Mouse (Mus musculus) lung, postnatal 14 days (tissue): ENCODE measurements at regions not wholly inside any gene's neighbourhood (a gene's known extent, or its start where the extent isn't known, plus 50 kb on each side); places are given as distances from the start of the nearest gene placed in this dataset.
"Not testable (repeated sequence)": the region's sequence is repeated elsewhere in the genome, so short reads cannot be mapped to it uniquely, and the experiment has no call there.

Experiments
- DNase-seq: peaks from one replicate; pipeline ENCODE4 v3.0.0; 2021

GRCm38 (mm10) chr3:60811924-60812323 lies 190.7 kb upstream of the P2ry1 start:
- no peak for DNase-seq

GRCm38 (mm10) chr3:60813485-60813884 lies 189.1 kb upstream of the P2ry1 start:
- DNase-seq: no peak

DNA sequence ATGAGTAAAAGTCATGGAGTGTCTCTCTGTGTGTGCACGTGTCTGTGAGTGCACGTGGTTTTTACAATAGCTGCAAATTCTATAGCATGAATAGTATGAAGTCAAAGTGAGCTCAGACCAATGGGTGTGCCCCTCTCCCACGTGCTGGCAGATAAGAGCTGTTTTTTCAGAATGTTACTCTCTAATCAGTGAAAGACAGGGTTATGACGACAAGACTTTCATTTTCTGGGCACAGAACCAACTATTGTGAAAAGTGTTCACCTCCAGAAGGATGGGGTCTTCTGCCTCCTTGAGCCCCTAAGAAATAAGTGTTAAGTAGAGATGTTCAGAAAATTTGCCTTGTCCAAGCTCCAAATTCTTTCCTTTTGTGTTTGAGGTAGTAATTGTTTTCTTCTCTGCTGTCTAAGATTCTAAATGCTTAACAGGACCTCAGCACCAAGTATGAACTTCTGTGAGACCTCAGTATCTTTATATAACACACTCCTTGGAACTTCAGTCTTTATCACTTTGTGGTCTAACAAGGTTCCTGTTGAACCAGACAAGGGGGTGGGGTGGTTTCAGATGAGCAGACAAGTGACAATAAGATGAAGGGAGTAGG lies 182.8 kb upstream of the P2ry1 start:
- DNase-seq: no peak

DNA sequence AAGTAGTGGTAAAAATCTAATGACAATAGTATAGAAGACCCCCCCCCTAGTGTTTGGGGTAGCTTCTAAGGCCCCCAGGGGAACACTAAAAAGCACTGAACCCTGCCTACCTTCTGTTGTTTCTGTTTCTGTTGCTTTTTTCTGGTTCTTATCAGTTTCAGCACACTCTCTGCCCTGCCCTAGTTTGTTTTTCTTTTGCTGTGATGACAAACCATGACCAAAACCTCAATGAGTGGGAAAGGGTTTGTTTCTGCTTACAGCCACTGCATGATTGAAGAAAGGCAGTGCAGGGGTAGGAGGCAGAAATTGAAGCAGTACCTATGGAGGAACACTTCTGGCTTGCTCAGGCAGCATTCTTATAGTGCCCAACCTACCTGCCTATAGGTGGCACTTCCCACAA lies 181.1 kb upstream of the P2ry1 start:
- DNase-seq: no peak

GRCm38 (mm10) chr3:60826759-60827158 lies 175.8 kb upstream of the P2ry1 start:
- DNase-seq: no peak

DNA sequence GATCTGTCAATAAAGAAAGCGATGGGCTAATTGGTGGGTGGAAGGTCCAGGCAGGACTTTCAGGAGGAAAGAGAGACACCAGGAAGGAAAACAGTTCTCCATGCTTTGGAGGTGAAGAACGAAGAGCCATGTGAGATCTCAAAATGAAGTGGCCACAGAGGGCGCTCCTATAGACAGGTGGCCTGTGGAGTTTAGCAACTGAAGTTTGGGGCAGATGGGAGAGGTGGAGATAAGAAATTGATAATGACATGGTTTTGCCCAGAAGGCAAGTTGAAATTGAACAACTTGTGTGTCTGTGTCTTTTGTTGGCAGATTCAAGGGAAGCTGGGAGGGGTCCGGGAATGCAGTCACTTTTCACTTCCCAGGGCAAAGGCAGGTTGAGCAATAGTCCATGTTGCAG lies 170.2 kb upstream of the P2ry1 start:
- DNase-seq: no peak

DNA sequence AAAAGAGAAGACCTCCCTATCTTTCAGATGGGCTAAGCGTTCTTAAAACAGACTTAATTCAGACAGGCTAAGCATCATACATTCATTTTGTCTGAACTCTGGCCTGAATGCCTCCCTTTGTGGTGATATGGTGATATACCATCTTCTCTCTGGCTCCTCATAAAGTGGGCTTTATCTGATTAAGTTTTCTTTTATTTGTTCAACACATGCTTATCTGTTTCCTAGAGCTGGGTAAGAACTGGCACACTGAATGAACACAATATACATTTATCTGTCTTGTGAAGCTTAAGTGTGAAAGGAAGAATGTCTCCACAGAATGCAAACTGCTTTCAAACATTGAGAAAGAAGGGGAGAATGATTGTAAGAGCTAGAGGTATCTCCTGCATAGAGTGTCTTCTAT lies 160.7 kb upstream of the P2ry1 start:
- DNase-seq: no peak

- DNase-seq: no peak
Observed at GRCm38 (mm10) chr3:60845293-60845692, 157.3 kb upstream of the P2ry1 start.

DNA sequence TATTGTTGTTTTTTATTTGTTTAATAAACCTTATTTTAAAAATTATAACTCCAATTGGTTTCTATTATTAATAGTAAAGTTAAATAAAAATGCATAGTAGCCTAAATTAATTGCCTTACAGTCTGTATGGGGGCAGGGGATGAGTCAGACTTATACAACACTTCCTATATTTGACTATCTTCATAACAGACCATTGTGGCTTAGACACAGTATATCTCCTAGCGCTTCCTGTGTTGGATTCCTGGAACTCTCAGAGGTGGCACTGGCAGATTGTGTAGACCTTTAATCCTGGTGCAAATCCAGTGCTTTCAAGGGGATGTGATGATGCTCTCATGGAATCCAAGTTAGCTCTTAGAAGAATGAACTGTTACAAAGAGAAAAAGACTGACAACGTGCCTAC lies 154.2 kb upstream of the P2ry1 start:
- no peak for DNase-seq

DNA sequence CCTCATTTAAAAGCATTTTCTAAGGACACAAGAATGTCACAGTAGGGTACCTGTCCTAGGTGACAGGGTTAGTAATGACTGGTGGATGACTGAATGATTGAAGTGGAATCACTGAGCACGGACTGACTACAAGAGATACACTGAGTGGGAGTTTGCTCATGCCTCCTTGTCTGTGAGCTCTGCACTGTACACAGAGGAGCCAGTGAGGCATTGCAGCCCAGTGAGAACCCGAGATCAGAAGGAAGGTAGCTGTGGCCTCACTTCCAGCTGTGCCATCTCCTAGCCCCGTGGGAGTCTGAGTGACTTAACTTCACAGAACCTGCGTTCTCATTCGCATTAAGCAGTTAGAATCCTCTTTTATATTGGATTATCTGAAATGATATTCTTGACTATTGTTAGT lies 148.8 kb upstream of the P2ry1 start:
- no peak for DNase-seq

DNA sequence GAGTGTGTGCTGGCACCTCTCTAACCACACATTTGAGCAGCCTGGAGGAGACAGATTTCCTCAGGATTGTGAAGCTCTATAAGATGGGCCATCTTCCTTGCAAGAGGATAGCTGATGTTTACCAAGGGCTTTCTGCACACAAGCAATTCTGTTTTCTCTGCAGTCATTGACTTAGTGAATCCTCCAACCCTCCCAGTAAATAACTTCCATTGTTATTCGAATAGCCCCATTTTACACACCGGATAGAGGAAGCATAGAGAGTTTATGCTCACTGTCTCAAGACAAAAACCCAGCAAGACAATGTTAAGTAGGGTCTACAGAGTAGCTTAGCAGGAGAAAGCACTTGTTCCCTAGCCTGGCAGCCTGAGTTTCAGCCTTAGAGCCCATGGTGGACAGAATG lies 146.9 kb upstream of the P2ry1 start:
- DNase-seq: no peak

DNA sequence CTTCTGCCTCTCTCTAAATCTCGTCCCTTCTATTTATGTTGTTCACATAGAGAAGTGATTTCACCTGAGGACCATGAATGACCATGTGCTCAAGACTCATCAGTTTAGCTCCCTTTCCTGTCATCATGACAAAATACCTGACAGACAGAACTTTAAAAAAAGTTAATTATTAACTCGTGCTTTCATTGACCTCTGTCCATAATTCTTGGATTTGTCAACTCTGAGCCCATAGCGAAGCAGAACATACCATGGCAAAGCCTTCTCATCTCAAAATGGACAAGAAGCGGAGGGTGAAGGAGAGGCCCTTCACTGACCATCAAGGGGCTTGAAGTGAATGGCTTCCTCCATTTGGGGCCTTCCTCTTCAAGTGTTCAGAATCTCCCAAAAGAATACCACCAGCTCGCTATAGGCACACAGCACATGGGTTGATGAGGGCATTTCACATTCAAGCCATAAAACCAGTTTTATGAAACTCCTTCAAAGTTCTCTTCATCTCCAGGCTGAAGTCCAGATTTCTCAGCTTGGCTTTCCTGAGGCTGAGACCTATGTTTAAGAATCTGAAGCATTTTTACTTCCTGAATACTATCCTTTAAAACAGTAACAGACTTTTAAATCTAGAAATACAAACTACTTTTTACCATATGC lies 144.0 kb upstream of the P2ry1 start:
- DNase-seq: no peak

DNA sequence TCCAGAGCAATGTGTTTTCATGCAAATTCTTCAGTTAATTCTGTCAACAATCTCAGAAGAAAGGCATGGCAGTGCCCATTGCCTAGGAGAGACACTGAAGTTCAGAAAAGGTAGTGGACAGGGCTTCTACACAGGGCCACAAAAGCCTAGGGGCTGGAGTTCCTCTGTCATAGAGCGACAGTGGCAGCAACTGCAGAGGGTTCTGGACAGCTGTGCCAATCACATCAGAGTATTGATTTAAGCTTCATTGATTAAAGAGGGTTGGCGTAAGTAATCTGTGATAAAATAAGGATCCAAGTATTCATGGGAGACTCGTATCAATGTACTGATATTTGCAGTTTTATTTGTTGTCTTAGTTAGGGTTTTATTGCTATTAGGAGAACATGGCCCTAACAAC lies 143.5 kb upstream of the P2ry1 start:
- DNase-seq: no peak

DNA sequence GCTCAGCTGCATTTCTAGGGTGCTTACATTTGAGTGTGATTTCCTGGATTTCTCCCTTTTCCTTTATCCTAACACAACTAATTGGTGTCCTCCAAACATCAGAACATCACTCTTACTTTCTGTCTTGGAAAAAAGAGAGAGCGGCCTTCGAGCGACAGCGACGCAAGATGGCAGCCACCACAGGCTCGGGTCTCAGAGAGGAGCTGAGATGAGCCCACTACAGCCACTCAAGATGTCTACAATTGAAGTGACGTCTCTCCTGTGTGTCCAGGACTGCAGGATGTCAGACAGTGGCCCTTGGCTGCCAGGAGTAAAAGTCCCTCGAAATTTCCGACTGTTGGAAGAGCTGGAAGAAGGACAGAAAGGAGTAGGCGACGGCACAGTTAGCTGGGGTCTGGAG lies 125.7 kb upstream of the P2ry1 start:
- not testable (repeated sequence) for DNase-seq

GRCm38 (mm10) chr3:60878880-60879279 lies 123.7 kb upstream of the P2ry1 start:
- no peak for DNase-seq

DNA sequence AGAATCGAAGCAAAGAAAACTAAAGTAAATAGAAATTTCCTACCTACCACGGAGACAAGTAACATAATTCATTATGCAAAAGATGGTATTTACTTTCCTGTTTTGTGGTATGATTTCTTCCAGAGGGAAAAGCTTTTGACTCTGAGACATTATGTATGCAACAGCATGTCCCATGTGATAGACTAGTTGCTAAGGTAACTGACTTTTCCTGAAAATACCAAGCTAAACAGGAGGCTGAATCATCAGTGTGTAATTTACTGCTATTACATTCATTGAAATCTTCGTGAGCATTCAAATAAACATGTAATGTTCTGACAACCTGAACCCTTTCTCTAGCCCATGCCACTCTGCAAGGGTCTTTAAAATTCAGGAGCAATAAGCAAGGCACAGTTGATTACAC lies 118.6 kb upstream of the P2ry1 start:
- no peak for DNase-seq

DNA sequence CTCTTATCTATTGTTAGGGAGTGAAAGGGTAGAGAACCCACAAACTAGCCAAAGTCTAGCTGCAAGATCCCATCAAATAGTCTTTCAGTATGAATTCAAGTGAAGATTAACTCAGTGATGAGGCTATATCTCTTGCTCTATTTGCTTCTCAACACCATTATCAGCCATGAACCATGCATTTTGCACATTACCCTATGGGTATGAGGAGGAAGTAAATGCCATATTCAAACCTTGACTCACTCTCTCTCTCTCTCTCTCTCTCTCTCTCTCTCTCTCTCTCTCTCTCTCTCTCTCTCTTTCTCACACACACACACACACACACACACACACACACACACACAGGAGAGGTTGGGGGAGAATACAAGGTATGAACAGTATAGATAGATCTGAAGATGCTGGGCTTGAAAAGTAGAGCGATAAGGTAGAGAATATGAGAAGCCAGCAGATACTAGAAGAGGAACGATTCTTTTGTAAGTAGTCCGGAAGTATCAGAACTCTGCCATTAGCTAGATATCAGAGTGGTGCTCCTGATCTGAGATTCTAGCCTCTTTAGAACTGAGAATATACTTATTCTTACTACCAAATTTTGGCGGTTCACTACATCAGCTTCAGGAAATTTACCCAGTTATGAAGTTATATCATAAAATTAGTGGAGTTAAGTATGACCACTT lies 113.3 kb upstream of the P2ry1 start:
- no peak for DNase-seq

DNA sequence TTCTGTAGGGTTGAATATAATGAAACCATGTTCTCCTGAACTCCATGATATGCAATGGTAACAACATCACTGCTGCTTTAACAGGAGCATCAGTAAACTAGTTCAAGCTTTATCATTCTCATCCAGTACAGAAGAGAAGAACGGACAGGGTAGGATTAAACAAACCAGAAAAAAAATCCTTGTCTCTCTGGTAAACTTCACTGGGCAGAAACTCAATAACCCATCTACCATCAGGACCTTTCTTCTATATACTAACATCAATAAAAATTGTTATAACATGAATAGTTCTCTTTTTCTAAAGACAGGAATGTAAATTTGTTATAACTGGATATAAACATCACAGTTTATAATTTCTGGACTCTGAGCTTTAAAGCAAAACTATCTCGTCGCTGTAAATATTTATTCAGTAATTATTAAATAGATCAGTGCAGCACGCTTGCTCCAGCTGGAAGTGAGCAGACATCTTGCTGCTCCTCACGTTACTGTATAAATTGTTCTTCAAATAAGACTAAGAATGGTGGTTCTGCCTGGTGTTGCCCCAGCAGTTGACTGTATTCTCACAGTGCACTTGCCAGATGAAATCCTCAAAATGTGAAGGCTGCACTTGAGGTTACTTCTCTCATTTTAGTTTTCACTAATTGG lies 104.8 kb upstream of the P2ry1 start:
- no peak for DNase-seq

DNA sequence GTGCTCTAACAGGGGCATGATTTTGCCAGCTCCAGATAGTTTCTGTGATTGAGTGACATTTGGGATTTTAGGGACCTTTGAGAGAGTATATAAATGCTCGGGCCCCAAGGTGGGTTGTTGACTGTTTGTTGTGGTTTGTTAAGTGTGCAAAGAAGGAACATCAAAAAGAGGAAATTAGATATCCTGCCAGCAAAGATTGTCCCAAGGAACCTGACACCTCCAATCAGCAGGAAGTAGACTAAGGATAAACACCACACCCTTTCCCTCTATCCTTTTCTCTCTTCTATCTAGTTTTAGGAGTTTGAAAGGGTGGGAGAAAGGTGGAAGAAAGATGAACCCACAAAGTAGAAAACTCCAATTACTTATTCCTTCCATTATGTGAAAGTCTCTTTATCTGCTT lies 103.9 kb upstream of the P2ry1 start:
- no peak for DNase-seq

DNA sequence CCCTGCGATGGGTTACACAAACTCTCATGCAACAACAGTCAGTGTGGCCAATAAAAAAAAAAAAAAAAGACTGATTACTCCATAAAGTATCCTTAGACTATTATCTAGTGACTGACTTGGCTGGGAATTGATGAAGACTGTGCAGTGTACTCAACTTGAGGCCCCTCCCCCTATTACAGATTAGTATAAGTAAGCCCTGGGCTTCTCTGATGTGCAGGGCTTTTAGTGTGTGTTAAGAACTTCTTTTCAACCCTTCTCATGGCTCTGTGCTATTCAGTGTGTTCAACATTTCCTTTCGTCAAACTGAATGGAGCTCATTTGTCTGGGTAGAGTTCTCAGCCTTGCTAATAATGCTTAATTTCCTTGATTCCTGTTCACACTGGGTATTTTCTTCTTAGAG lies 101.0 kb upstream of the P2ry1 start:
- no peak for DNase-seq

- no peak for DNase-seq
Observed at GRCm38 (mm10) chr3:60916411-60916810, 86.2 kb upstream of the P2ry1 start.

DNA sequence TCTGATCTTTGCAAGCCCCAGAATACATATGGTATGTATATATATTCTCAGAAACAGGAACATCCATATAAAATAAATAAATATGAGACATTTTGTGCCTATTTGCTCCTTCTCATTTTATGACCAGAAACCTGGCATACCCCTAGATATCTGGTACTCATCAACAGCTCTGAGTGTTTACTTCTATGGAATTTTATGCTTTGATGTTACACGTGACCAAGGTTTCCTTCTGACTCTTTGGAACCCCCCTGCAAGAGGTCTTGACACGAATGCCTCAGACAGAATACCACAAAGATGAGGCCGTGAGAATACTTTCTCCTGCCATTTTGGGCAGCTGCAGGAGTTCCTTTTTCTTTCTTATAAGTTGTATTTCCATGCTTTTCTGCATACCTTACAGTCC lies 85.3 kb upstream of the P2ry1 start:
- DNase-seq: no peak

DNA sequence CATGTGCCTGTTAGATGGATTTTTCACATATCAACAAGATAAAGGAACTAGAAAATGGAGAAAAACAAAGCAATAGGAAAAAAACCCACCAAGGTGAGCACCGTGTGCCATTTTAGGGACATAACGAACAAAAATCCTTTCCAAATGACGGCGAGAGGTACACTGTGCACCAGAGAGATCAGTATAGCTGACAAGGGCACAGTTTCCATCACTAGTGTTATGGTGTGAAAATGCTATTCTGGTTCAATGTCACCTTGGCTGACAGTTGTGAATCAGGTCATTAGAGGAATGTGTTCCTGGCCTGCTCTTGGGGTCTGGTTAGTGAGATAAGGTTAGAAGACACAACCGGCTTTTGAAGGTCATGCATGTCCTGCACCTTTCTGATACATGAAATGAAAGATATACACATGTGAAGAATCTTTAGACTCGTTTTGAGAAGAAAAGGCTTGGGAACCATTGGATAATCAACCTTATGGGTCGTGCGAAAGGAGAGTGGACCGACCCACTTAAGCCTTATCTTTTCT lies 76.5 kb upstream of the P2ry1 start:
- no peak for DNase-seq

GRCm38 (mm10) chr3:60928910-60929309 lies 73.7 kb upstream of the P2ry1 start:
- DNase-seq: no peak
